Mouse (Mus musculus): Measurements from ENCODE around the gene Abhd6. TPM values are rescaled to one million over a fixed set of nuclear protein-coding genes. Genes with fewer than 3 reads are reported as not detected.
"Not testable (repeated sequence)": the region's sequence is repeated elsewhere in the genome, so short reads cannot be mapped to it uniquely, and the experiment has no call there.

Abhd6 gene
- polyA plus RNA-seq, 1 experiment from 2014 or later: 23.8 TPM

- no peak overlapping the region for H3K4me2 ChIP-seq (ENCODE audit: low read depth, severe bottlenecking)
These were observed 1.6 kb upstream of the Abhd6 start for GRCm38 (mm10) chr14:8000831-8001685.

GRCm38 (mm10) chr14:8003093-8003670 lies 480 bp downstream of the Abhd6 start:
- H3K4me3 ChIP-seq (ENCODE audit: low read depth, low read length): peak overlapping the region; percentile 47
- H3K27ac ChIP-seq (replicated peaks; ENCODE audit: low read depth, low read length): 0 out of 2 replicates have a peak overlapping the region, but pooled peaks have one; percentile 25
- no peak; the same call in 1 of the 2 replicates for ATAC-seq (ENCODE audit: insufficient number of reproducible peaks, low FRiP score, low TSS enrichment, low read depth)
- DNase-seq (ENCODE audit: low spot score): peak; percentile 70
- peak overlapping the region; percentile 62 for H3K4me2 ChIP-seq (ENCODE audit: low read depth, severe bottlenecking)
- no peaks in the 10 kb centered on the region for H3K9me3 ChIP-seq (ENCODE audit: control insufficient read depth, low read length)
- H3K36me3 ChIP-seq (ENCODE audit: control insufficient read depth, insufficient read depth, low read length): no peaks in the 10 kb centered on the region
- WGBS: 1% methylated on average over 23 of the region's 23 CpGs
- peaks cover 14% of the 10 kb centered on the region for H3K27me3 ChIP-seq (ENCODE audit: control insufficient read depth, insufficient read depth, low read length)
- peaks cover 10% of the 10 kb centered on the region; the same call in 1 of the 2 replicates for H3K4me1 ChIP-seq (ENCODE audit: control insufficient read depth, insufficient read depth, low read length)
- H3K9ac ChIP-seq (ENCODE audit: low read length): peak overlapping the region; percentile 41

More at GRCm38 (mm10) chr14:8000831-8001685, 1.6 kb upstream of the Abhd6 start:
- no peak overlapping the region for H3K27ac ChIP-seq (replicated peaks; ENCODE audit: low read depth, low read length)
- H3K4me3 ChIP-seq (ENCODE audit: low read depth, low read length): no peak overlapping the region
- peaks cover 14% of the 10 kb centered on the region for H3K27me3 ChIP-seq (ENCODE audit: control insufficient read depth, insufficient read depth, low read length)
- H3K9ac ChIP-seq (ENCODE audit: low read length): no peak overlapping the region
- 19% methylated on average over 17 of the region's 17 CpGs for WGBS
- ATAC-seq (ENCODE audit: insufficient number of reproducible peaks, low FRiP score, low TSS enrichment, low read depth) (no peak), DNase-seq (ENCODE audit: low spot score) (peak; percentile 41)
- H3K36me3 ChIP-seq (ENCODE audit: control insufficient read depth, insufficient read depth, low read length): no peaks in the 10 kb centered on the region
- H3K9me3 ChIP-seq (ENCODE audit: control insufficient read depth, low read length): no peaks in the 10 kb centered on the region
- H3K4me1 ChIP-seq (ENCODE audit: control insufficient read depth, insufficient read depth, low read length): peaks cover 3% of the 10 kb centered on the region; the same call in 1 of the 2 replicates

- H3K27ac ChIP-seq (replicated peaks; ENCODE audit: low read depth, low read length): no peak overlapping the region
- H3K9ac ChIP-seq (ENCODE audit: low read length): peak overlapping the region; percentile 7; the same call in 1 of the 2 replicates
- peak overlapping the region; percentile 62 for H3K4me2 ChIP-seq (ENCODE audit: low read depth, severe bottlenecking)
- no peaks in the 10 kb centered on the region for H3K9me3 ChIP-seq (ENCODE audit: control insufficient read depth, low read length)
- H3K36me3 ChIP-seq (ENCODE audit: control insufficient read depth, insufficient read depth, low read length): no peaks in the 10 kb centered on the region
- H3K4me1 ChIP-seq (ENCODE audit: control insufficient read depth, insufficient read depth, low read length): peaks cover 12% of the 10 kb centered on the region; the same call in 1 of the 2 replicates
- WGBS: 55% methylated on average over 18 of the region's 18 CpGs
- H3K27me3 ChIP-seq (ENCODE audit: control insufficient read depth, insufficient read depth, low read length): peaks cover 14% of the 10 kb centered on the region
- ATAC-seq (ENCODE audit: insufficient number of reproducible peaks, low FRiP score, low TSS enrichment, low read depth): no peak
- no peak for DNase-seq (ENCODE audit: low spot score)
- H3K4me3 ChIP-seq (ENCODE audit: low read depth, low read length): peak overlapping the region; percentile 47
These were observed 1.3 kb downstream of the Abhd6 start for GRCm38 (mm10) chr14:8003727-8004670.

GRCm38 (mm10) chr14:8006061-8006460 lies 3.4 kb downstream of the Abhd6 start:
- H3K4me3 ChIP-seq (ENCODE audit: low read depth, low read length); H3K36me3 ChIP-seq (ENCODE audit: control insufficient read depth, insufficient read depth, low read length); H3K27me3 ChIP-seq (ENCODE audit: control insufficient read depth, insufficient read depth, low read length); H3K4me2 ChIP-seq (ENCODE audit: low read depth, severe bottlenecking); H3K27ac ChIP-seq (replicated peaks; ENCODE audit: low read depth, low read length); DNase-seq (ENCODE audit: low spot score); ATAC-seq (ENCODE audit: insufficient number of reproducible peaks, low FRiP score, low TSS enrichment, low read depth); H3K9ac ChIP-seq (ENCODE audit: low read length); H3K9me3 ChIP-seq (ENCODE audit: control insufficient read depth, low read length): not testable (repeated sequence)
- 63% methylated on average over 3 of the region's 3 CpGs for WGBS
- peaks cover 12% of the 10 kb centered on the region; the same call in 1 of the 2 replicates for H3K4me1 ChIP-seq (ENCODE audit: control insufficient read depth, insufficient read depth, low read length)

- no peaks in the 10 kb centered on the region for H3K36me3 ChIP-seq (ENCODE audit: control insufficient read depth, insufficient read depth, low read length)
- H3K27me3 ChIP-seq (ENCODE audit: control insufficient read depth, insufficient read depth, low read length): 0 out of 2 replicates have a peak, but pooled peaks cover 2% of the 10 kb centered on the region
- H3K9ac ChIP-seq (ENCODE audit: low read length): no peak overlapping the region
- no peaks in the 10 kb centered on the region for H3K9me3 ChIP-seq (ENCODE audit: control insufficient read depth, low read length)
- DNase-seq (ENCODE audit: low spot score) (no peak), ATAC-seq (ENCODE audit: insufficient number of reproducible peaks, low FRiP score, low TSS enrichment, low read depth) (0 out of 2 replicates have a peak, but pooled peaks have one; percentile 20)
- no peak overlapping the region for H3K4me3 ChIP-seq (ENCODE audit: low read depth, low read length)
- peaks cover 12% of the 10 kb centered on the region; the same call in 1 of the 2 replicates for H3K4me1 ChIP-seq (ENCODE audit: control insufficient read depth, insufficient read depth, low read length)
- H3K27ac ChIP-seq (replicated peaks; ENCODE audit: low read depth, low read length): 0 out of 2 replicates have a peak overlapping the region, but pooled peaks have one; percentile 30
- no peak overlapping the region for H3K4me2 ChIP-seq (ENCODE audit: low read depth, severe bottlenecking)
These were observed 4.4 kb downstream of the Abhd6 start for GRCm38 (mm10) chr14:8007084-8007483.

- Histone ChIP-seq H3K27ac (replicated peaks; ENCODE audit: low read depth, low read length) (no peak overlapping the region), H3K27me3 (ENCODE audit: control insufficient read depth, insufficient read depth, low read length) (0 out of 2 replicates have a peak, but pooled peaks cover 2% of the 10 kb centered on the region), H3K36me3 (ENCODE audit: control insufficient read depth, insufficient read depth, low read length) (no peaks in the 10 kb centered on the region), H3K4me2 (ENCODE audit: low read depth, severe bottlenecking) (no peak overlapping the region), H3K4me3 (ENCODE audit: low read depth, low read length) (no peak overlapping the region), H3K9me3 (ENCODE audit: control insufficient read depth, low read length) (no peaks in the 10 kb centered on the region), H3K9ac (ENCODE audit: low read length) (no peak overlapping the region), H3K4me1 (ENCODE audit: control insufficient read depth, insufficient read depth, low read length) (peaks cover 12% of the 10 kb centered on the region; the same call in 1 of the 2 replicates)
- 38% methylated on average over 2 of the region's 2 CpGs for WGBS
- 0 out of 2 replicates have a peak, but pooled peaks have one; percentile 35 for ATAC-seq (ENCODE audit: insufficient number of reproducible peaks, low FRiP score, low TSS enrichment, low read depth)
- DNase-seq (ENCODE audit: low spot score): no peak
These were observed 4.8 kb downstream of the Abhd6 start for GRCm38 (mm10) chr14:8007486-8007885.

GRCm38 (mm10) chr14:8007923-8008322 lies 5.2 kb downstream of the Abhd6 start:
- 0 out of 2 replicates have a peak, but pooled peaks cover 2% of the 10 kb centered on the region for H3K27me3 ChIP-seq (ENCODE audit: control insufficient read depth, insufficient read depth, low read length)
- DNase-seq (ENCODE audit: low spot score) (no peak), ATAC-seq (ENCODE audit: insufficient number of reproducible peaks, low FRiP score, low TSS enrichment, low read depth) (no peak)
- no peak overlapping the region for H3K27ac ChIP-seq (replicated peaks; ENCODE audit: low read depth, low read length)
- H3K4me1 ChIP-seq (ENCODE audit: control insufficient read depth, insufficient read depth, low read length): peaks cover 12% of the 10 kb centered on the region; the same call in 1 of the 2 replicates
- H3K9ac ChIP-seq (ENCODE audit: low read length): no peak overlapping the region
- WGBS: 80% methylated on average over 10 of the region's 10 CpGs
- no peak overlapping the region for H3K4me3 ChIP-seq (ENCODE audit: low read depth, low read length)
- no peak overlapping the region for H3K4me2 ChIP-seq (ENCODE audit: low read depth, severe bottlenecking)
- no peaks in the 10 kb centered on the region for H3K36me3 ChIP-seq (ENCODE audit: control insufficient read depth, insufficient read depth, low read length)
- H3K9me3 ChIP-seq (ENCODE audit: control insufficient read depth, low read length): no peaks in the 10 kb centered on the region

Data from limb, embryonic 11.5 days (tissue).